Mouse (Mus musculus) heart, adult 2 months (tissue): Measurements from ENCODE around the gene Gsc2.

ENCODE experiments used
- CTCF ChIP-seq: fragments of 200-600 bp; IDR thresholded peaks from 2 replicates; pipeline ENCODE4 v1.8.1; 2022; ENCODE audit warnings: antibody characterized with exemption, mild to moderate bottlenecking, moderate library complexity
- POLR2A ChIP-seq: fragments of 200-500 bp; IDR thresholded peaks from 2 replicates; pipeline ENCODE4 v1.6.1; 2011; ENCODE audit warnings: mild to moderate bottlenecking, low read depth, low read length, control low read depth; ENCODE audit not compliant: insufficient read depth

DNA sequence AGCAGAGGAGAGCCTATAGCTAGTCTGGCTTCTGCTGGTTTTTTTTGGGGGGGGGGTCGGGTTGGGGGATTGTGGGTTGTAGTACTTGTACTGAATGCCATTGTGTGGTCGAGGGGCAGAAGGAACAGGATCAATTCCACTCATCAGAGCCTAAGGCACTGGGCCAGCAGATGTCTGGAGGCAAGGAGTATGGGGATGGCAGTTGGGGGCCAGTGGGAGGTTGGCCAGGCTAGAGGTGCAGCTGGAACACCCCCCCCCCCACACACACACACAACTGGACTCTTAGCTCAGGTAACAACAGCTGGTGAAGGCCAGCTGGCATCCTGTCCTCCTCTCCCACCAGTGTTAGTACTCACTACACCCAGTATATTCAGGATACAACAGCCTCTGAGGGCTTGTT, 14.4 kb upstream of the Gsc2 start:
- no peak for TF ChIP-seq CTCF
- TF ChIP-seq POLR2A: no peak
